Mouse (Mus musculus): Measurements from ENCODE around the gene Tbc1d13. TPM values are rescaled to one million over a fixed set of nuclear protein-coding genes. Genes with fewer than 3 reads are reported as not detected.
"Not testable (repeated sequence)": the region's sequence is repeated elsewhere in the genome, so short reads cannot be mapped to it uniquely, and the experiment has no call there.

Tbc1d13 gene
- polyA plus RNA-seq, 1 experiment from 2014 or later = 16.8 TPM

GRCm38 (mm10) chr2:30176561-30176960 lies 43.0 kb downstream of the Tbc1d13 start:
- no peaks in the 10 kb centered on the region for H3K27me3 ChIP-seq (ENCODE audit: control insufficient read depth, insufficient read depth, low read length)
- peaks cover 24% of the 10 kb centered on the region for H3K36me3 ChIP-seq (ENCODE audit: control insufficient read depth, insufficient read depth, low read length)
- DNase-seq (ENCODE audit: low spot score) (no peak), ATAC-seq (ENCODE audit: insufficient number of reproducible peaks, low FRiP score, low TSS enrichment, low read depth) (no peak)
- H3K4me1 ChIP-seq (ENCODE audit: control insufficient read depth, insufficient read depth, low read length) = peaks cover 9% of the 10 kb centered on the region
- H3K9me3 ChIP-seq (ENCODE audit: control insufficient read depth, low read length) = no peaks in the 10 kb centered on the region
- H3K27ac ChIP-seq (replicated peaks; ENCODE audit: low read depth, low read length) = no peak overlapping the region
- 94% methylated on average over 2 of the region's 2 CpGs for WGBS
- H3K9ac ChIP-seq (ENCODE audit: low read length) = no peak overlapping the region
- H3K4me2 ChIP-seq (ENCODE audit: low read depth, severe bottlenecking) = no peak overlapping the region
- no peak overlapping the region for H3K4me3 ChIP-seq (ENCODE audit: low read depth, low read length)

- Histone ChIP-seq H3K4me3 (ENCODE audit: low read depth, low read length) (peak within 1 kb of the TSS; percentile 85), H3K36me3 (ENCODE audit: control insufficient read depth, insufficient read depth, low read length) (peaks cover 24% of the 10 kb centered on the region), H3K27me3 (ENCODE audit: control insufficient read depth, insufficient read depth, low read length) (no peaks in the 10 kb centered on the region), H3K9ac (ENCODE audit: low read length) (peak within 1 kb of the TSS; percentile 85), H3K9me3 (ENCODE audit: control insufficient read depth, low read length) (no peaks in the 10 kb centered on the region), H3K4me1 (ENCODE audit: control insufficient read depth, insufficient read depth, low read length) (peaks cover 6% of the 10 kb centered on the region), H3K4me2 (ENCODE audit: low read depth, severe bottlenecking) (peak within 1 kb of the TSS; percentile 63), H3K27ac (replicated peaks; ENCODE audit: low read depth, low read length) (no peak within 1 kb of the TSS)
- DNase-seq (ENCODE audit: low spot score) (peak; percentile 98), ATAC-seq (ENCODE audit: insufficient number of reproducible peaks, low FRiP score, low TSS enrichment, low read depth) (peak; percentile 95)
- 3% methylated on average over 49 of the region's 54 CpGs for WGBS
Observed at GRCm38 (mm10) chr2:30177700-30178675, 44.4 kb downstream of the Tbc1d13 start, which contains the start of gene Spout1. TSS of gene Spout1 (minus strand) at chr2:30178459.

GRCm38 (mm10) chr2:30178711-30179110 lies 45.2 kb downstream of the Tbc1d13 start:
- DNase-seq (ENCODE audit: low spot score); H3K9ac ChIP-seq (ENCODE audit: low read length); H3K27me3 ChIP-seq (ENCODE audit: control insufficient read depth, insufficient read depth, low read length); H3K4me1 ChIP-seq (ENCODE audit: control insufficient read depth, insufficient read depth, low read length); H3K27ac ChIP-seq (replicated peaks; ENCODE audit: low read depth, low read length); H3K9me3 ChIP-seq (ENCODE audit: control insufficient read depth, low read length): not testable (repeated sequence)
- 0 out of 2 replicates have a peak, but pooled peaks have one; percentile 16 for ATAC-seq (ENCODE audit: insufficient number of reproducible peaks, low FRiP score, low TSS enrichment, low read depth)
- peak overlapping the region; percentile 63 for H3K4me2 ChIP-seq (ENCODE audit: low read depth, severe bottlenecking)
- peak overlapping the region; percentile 85; the same call in 1 of the 2 replicates for H3K4me3 ChIP-seq (ENCODE audit: low read depth, low read length)
- H3K36me3 ChIP-seq (ENCODE audit: control insufficient read depth, insufficient read depth, low read length) = peaks cover 18% of the 10 kb centered on the region
- 66% methylated on average over 7 of the region's 7 CpGs for WGBS

GRCm38 (mm10) chr2:30182424-30182823 lies 48.9 kb downstream of the Tbc1d13 start:
- H3K9ac ChIP-seq (ENCODE audit: low read length) = no peak overlapping the region
- H3K4me1 ChIP-seq (ENCODE audit: control insufficient read depth, insufficient read depth, low read length) = peaks cover 1% of the 10 kb centered on the region
- no peak overlapping the region for H3K4me3 ChIP-seq (ENCODE audit: low read depth, low read length)
- H3K27ac ChIP-seq (replicated peaks; ENCODE audit: low read depth, low read length) = no peak overlapping the region
- H3K4me2 ChIP-seq (ENCODE audit: low read depth, severe bottlenecking) = no peak overlapping the region
- H3K9me3 ChIP-seq (ENCODE audit: control insufficient read depth, low read length) = no peaks in the 10 kb centered on the region
- H3K36me3 ChIP-seq (ENCODE audit: control insufficient read depth, insufficient read depth, low read length) = no peaks in the 10 kb centered on the region
- DNase-seq (ENCODE audit: low spot score) (no peak), ATAC-seq (ENCODE audit: insufficient number of reproducible peaks, low FRiP score, low TSS enrichment, low read depth) (no peak)
- no peaks in the 10 kb centered on the region for H3K27me3 ChIP-seq (ENCODE audit: control insufficient read depth, insufficient read depth, low read length)
- WGBS = 90% methylated on average over 2 of the region's 2 CpGs

- Histone ChIP-seq H3K4me2 (ENCODE audit: low read depth, severe bottlenecking) (no peak overlapping the region), H3K27me3 (ENCODE audit: control insufficient read depth, insufficient read depth, low read length) (no peaks in the 10 kb centered on the region), H3K4me1 (ENCODE audit: control insufficient read depth, insufficient read depth, low read length) (no peaks in the 10 kb centered on the region), H3K4me3 (ENCODE audit: low read depth, low read length) (no peak overlapping the region), H3K9ac (ENCODE audit: low read length) (no peak overlapping the region), H3K9me3 (ENCODE audit: control insufficient read depth, low read length) (no peaks in the 10 kb centered on the region), H3K36me3 (ENCODE audit: control insufficient read depth, insufficient read depth, low read length) (no peaks in the 10 kb centered on the region), H3K27ac (replicated peaks; ENCODE audit: low read depth, low read length) (no peak overlapping the region)
- ATAC-seq (ENCODE audit: insufficient number of reproducible peaks, low FRiP score, low TSS enrichment, low read depth) = no peak
- no peak for DNase-seq (ENCODE audit: low spot score)
- WGBS = 64% methylated on average over 3 of the region's 3 CpGs
Observed at GRCm38 (mm10) chr2:30183721-30184120, 50.2 kb downstream of the Tbc1d13 start.

- Histone ChIP-seq H3K9me3 (ENCODE audit: control insufficient read depth, low read length) (no peaks in the 10 kb centered on the region), H3K27ac (replicated peaks; ENCODE audit: low read depth, low read length) (no peak overlapping the region), H3K9ac (ENCODE audit: low read length) (no peak overlapping the region), H3K4me3 (ENCODE audit: low read depth, low read length) (no peak overlapping the region), H3K4me2 (ENCODE audit: low read depth, severe bottlenecking) (no peak overlapping the region), H3K4me1 (ENCODE audit: control insufficient read depth, insufficient read depth, low read length) (no peaks in the 10 kb centered on the region), H3K27me3 (ENCODE audit: control insufficient read depth, insufficient read depth, low read length) (no peaks in the 10 kb centered on the region), H3K36me3 (ENCODE audit: control insufficient read depth, insufficient read depth, low read length) (no peaks in the 10 kb centered on the region)
- no peak for DNase-seq (ENCODE audit: low spot score)
- 93% methylated on average over 6 of the region's 6 CpGs for WGBS
- no peak for ATAC-seq (ENCODE audit: insufficient number of reproducible peaks, low FRiP score, low TSS enrichment, low read depth)
Observed at GRCm38 (mm10) chr2:30185276-30185675, 51.7 kb downstream of the Tbc1d13 start.

- no peak for DNase-seq (ENCODE audit: low spot score)
- Histone ChIP-seq H3K27ac (replicated peaks; ENCODE audit: low read depth, low read length) (no peak overlapping the region), H3K4me2 (ENCODE audit: low read depth, severe bottlenecking) (no peak overlapping the region), H3K4me1 (ENCODE audit: control insufficient read depth, insufficient read depth, low read length) (no peaks in the 10 kb centered on the region), H3K4me3 (ENCODE audit: low read depth, low read length) (no peak overlapping the region), H3K27me3 (ENCODE audit: control insufficient read depth, insufficient read depth, low read length) (no peaks in the 10 kb centered on the region), H3K36me3 (ENCODE audit: control insufficient read depth, insufficient read depth, low read length) (no peaks in the 10 kb centered on the region), H3K9ac (ENCODE audit: low read length) (no peak overlapping the region), H3K9me3 (ENCODE audit: control insufficient read depth, low read length) (no peaks in the 10 kb centered on the region)
- WGBS = 89% methylated on average over 3 of the region's 3 CpGs
- ATAC-seq (ENCODE audit: insufficient number of reproducible peaks, low FRiP score, low TSS enrichment, low read depth) = no peak
Observed at GRCm38 (mm10) chr2:30185681-30186080, 52.1 kb downstream of the Tbc1d13 start.

- WGBS = 85% methylated on average over 12 of the region's 12 CpGs
- no peak overlapping the region for H3K4me3 ChIP-seq (ENCODE audit: low read depth, low read length)
- H3K9ac ChIP-seq (ENCODE audit: low read length) = no peak overlapping the region
- H3K4me2 ChIP-seq (ENCODE audit: low read depth, severe bottlenecking) = no peak overlapping the region
- no peaks in the 10 kb centered on the region for H3K27me3 ChIP-seq (ENCODE audit: control insufficient read depth, insufficient read depth, low read length)
- H3K27ac ChIP-seq (replicated peaks; ENCODE audit: low read depth, low read length) = no peak overlapping the region
- H3K9me3 ChIP-seq (ENCODE audit: control insufficient read depth, low read length) = no peaks in the 10 kb centered on the region
- ATAC-seq (ENCODE audit: insufficient number of reproducible peaks, low FRiP score, low TSS enrichment, low read depth) (no peak), DNase-seq (ENCODE audit: low spot score) (no peak)
- no peaks in the 10 kb centered on the region for H3K4me1 ChIP-seq (ENCODE audit: control insufficient read depth, insufficient read depth, low read length)
- H3K36me3 ChIP-seq (ENCODE audit: control insufficient read depth, insufficient read depth, low read length) = no peaks in the 10 kb centered on the region
Observed at GRCm38 (mm10) chr2:30191790-30192580, 58.4 kb downstream of the Tbc1d13 start.

All from limb, embryonic 11.5 days (tissue).